Mouse (Mus musculus) gastrocnemius, postnatal 10 days (tissue): ENCODE results near the gene Ghdc. TPM values are rescaled to one million over a fixed set of nuclear protein-coding genes. Genes with fewer than 3 reads are reported as not detected.

Experiments
- DNase-seq: peaks from one replicate; pipeline ENCODE4 v3.0.0; 2021; ENCODE audit warnings: mixed read lengths
- total RNA-seq, 2 experiments: library from RNA; stranded (reverse); gene quantifications; 2 replicates each; pipeline ENCODE4 v1.2.3; 2021

The Ghdc gene
- total RNA-seq, 2 experiments from 2014 or later, result 7.7 to 8.4 TPM

DNA sequence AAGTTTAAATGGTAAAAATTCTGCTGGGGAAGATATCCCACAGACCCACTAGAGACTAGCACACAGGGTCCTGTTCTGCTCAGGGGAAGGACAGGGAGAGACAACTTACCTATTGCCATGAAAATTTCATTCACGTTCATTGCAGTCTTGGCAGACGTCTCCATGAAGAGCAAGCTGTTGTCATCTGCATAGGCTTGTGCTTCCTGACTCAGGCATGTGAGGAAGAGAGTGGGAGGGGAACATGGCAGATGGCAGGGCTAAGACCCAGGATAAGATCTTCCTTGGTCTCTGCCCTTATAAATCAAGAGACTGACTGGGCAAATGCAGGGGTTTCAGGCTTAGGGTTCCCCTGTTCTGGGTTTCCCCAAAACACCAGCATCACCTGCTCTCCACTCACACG is 54.1 kb downstream of the Ghdc start:
- DNase-seq, result no peak

Other genes starting within 250 kb of the Ghdc start
- 10 to 100 TPM; 26.6 to 34.6 TPM for gene Acly, start 243.0 kb downstream of the Ghdc start, total RNA-seq
- gene Ttc25, start 225.3 kb downstream of the Ghdc start, total RNA-seq, result under 1 TPM; 0.14 to 0.16 TPM
- 10 to 100 TPM; 26.0 to 33.6 TPM for gene Cnp, start 196.1 kb downstream of the Ghdc start, total RNA-seq
- 10 to 100 TPM; 29.1 to 30.1 TPM for gene Nkiras2, start 151.7 kb downstream of the Ghdc start, total RNA-seq
- gene Dnajc7, start 150.8 kb downstream of the Ghdc start, total RNA-seq, result 100 to 1,000 TPM; 191 to 195 TPM
- gene Zfp385c, start 78.5 kb downstream of the Ghdc start, total RNA-seq, result 1 to 10 TPM in 1 of 2 experiments, under 1 TPM in 1; 0.70 to 1.1 TPM
- under 1 TPM; 0.45 to 0.52 TPM for gene Dhx58, start 66.7 kb downstream of the Ghdc start, total RNA-seq
- gene Kat2a, start 58.5 kb downstream of the Ghdc start, total RNA-seq, result 10 to 100 TPM; 13.4 to 18.4 TPM
- gene Hspb9, start 57.1 kb downstream of the Ghdc start, total RNA-seq, result not detected
- 10 to 100 TPM; 63.0 to 64.7 TPM for gene Rab5c, start 32.7 kb downstream of the Ghdc start, total RNA-seq
- gene Kcnh4, start 11.0 kb downstream of the Ghdc start, total RNA-seq, result not detected
- not detected for gene Hcrt, start 8.0 kb downstream of the Ghdc start, total RNA-seq
- 100 to 1,000 TPM; 107 to 114 TPM for gene Stat5b, start 79.8 kb upstream of the Ghdc start, total RNA-seq
- 10 to 100 TPM; 29.6 to 32.7 TPM for gene Stat5a, start 88.4 kb upstream of the Ghdc start, total RNA-seq
- 10 to 100 TPM; 49.1 to 56.7 TPM for gene Stat3, start 168.6 kb upstream of the Ghdc start, total RNA-seq
- gene Cavin1, start 199.9 kb upstream of the Ghdc start, total RNA-seq, result 100 to 1,000 TPM; 279 to 309 TPM
- gene Atp6v0a1, start 238.5 kb upstream of the Ghdc start, total RNA-seq, result 10 to 100 TPM; 52.9 to 59.9 TPM